Mouse (Mus musculus) ZHBTc4 (cell line): ENCODE results near the gene Srgap1.

ENCODE experiments used
- DNase-seq: peaks from one replicate; pipeline ENCODE4 v3.0.0-alpha.2; 2011; ENCODE audit warnings: low read depth, low spot score

Gene Srgap1

GRCm38 (mm10) chr10:121962053-121962452 lies 85.1 kb downstream of the Srgap1 start:
- DNase-seq = no peak

- DNase-seq = no peak
Measured at GRCm38 (mm10) chr10:121961121-121961893, 85.8 kb downstream of the Srgap1 start.

- DNase-seq = no peak
Measured at GRCm38 (mm10) chr10:121958741-121959140, 88.4 kb downstream of the Srgap1 start.

- DNase-seq = no peak
Measured at GRCm38 (mm10) chr10:121956505-121956904, 90.6 kb downstream of the Srgap1 start.

GRCm38 (mm10) chr10:121955730-121956129 lies 91.4 kb downstream of the Srgap1 start:
- DNase-seq = no peak

- no peak for DNase-seq
Measured at GRCm38 (mm10) chr10:121954877-121955276, 92.2 kb downstream of the Srgap1 start.

- no peak for DNase-seq
Measured at GRCm38 (mm10) chr10:121953041-121953440, 94.1 kb downstream of the Srgap1 start.

- no peak for DNase-seq
Measured at GRCm38 (mm10) chr10:121946173-121946572, 100.9 kb downstream of the Srgap1 start.

GRCm38 (mm10) chr10:121931909-121932308 lies 115.2 kb downstream of the Srgap1 start:
- no peak for DNase-seq

- no peak for DNase-seq
Measured at GRCm38 (mm10) chr10:121926094-121926493, 121.0 kb downstream of the Srgap1 start.

GRCm38 (mm10) chr10:121919016-121919415 lies 128.1 kb downstream of the Srgap1 start:
- no peak for DNase-seq

- no peak for DNase-seq
Measured at GRCm38 (mm10) chr10:121918579-121918978, 128.5 kb downstream of the Srgap1 start.

GRCm38 (mm10) chr10:121915530-121915929 lies 131.6 kb downstream of the Srgap1 start:
- DNase-seq = no peak

- no peak for DNase-seq
Measured at GRCm38 (mm10) chr10:121904137-121904536, 143.0 kb downstream of the Srgap1 start.

- peak; percentile 87 for DNase-seq
Measured at GRCm38 (mm10) chr10:121902651-121903050, 144.5 kb downstream of the Srgap1 start.

GRCm38 (mm10) chr10:121900772-121901171 lies 146.3 kb downstream of the Srgap1 start:
- DNase-seq = no peak

GRCm38 (mm10) chr10:121899706-121900105 lies 147.4 kb downstream of the Srgap1 start:
- DNase-seq = peak; percentile 94

- DNase-seq = no peak
Measured at GRCm38 (mm10) chr10:121897835-121898370, 149.2 kb downstream of the Srgap1 start.

- DNase-seq = no peak
Measured at GRCm38 (mm10) chr10:121891390-121892067, 155.6 kb downstream of the Srgap1 start.

GRCm38 (mm10) chr10:121890061-121890460 lies 157.1 kb downstream of the Srgap1 start:
- no peak for DNase-seq

- peak; percentile 20 for DNase-seq
Measured at GRCm38 (mm10) chr10:121886805-121887204, 160.3 kb downstream of the Srgap1 start.

- peak; percentile 28 for DNase-seq
Measured at GRCm38 (mm10) chr10:121885512-121886218, 161.4 kb downstream of the Srgap1 start.
